Mouse (Mus musculus) embryonic fibroblast, embryonic 13.5 days (primary cell): ENCODE measurements around the gene Ankrd23.

Source experiments
- CTCF ChIP-seq: IDR thresholded peaks from 2 replicates; pipeline ENCODE4 v1.5.1; 2011; ENCODE audit warnings: mild to moderate bottlenecking, control low read depth, low read length, moderate library complexity, borderline replicate concordance; ENCODE audit not compliant: insufficient read depth
- POLR2A ChIP-seq: IDR thresholded peaks from 2 replicates; pipeline ENCODE4 v1.6.1; 2011; ENCODE audit warnings: low read depth, mild to moderate bottlenecking, control low read depth, low read length, moderate library complexity

DNA sequence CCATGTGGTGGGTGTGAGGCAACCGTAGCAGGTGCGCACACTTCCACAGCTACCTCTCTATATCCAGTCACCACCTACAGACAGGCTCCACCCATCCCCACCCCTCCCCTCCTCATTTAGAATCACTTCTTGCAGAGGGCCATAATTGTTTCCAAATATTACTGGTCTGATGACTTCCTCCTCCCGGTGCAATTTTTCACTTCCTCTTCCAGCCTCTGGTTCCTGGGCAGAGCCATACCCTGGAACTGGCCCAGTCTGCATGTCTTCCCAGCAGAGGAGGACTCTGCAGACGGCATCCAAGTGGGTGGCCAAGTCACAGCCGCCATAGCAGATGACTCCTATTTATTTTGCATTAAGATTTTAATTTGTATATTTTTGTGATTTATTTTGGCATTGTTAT, 28.4 kb downstream of the Ankrd23 start:
- no peak for TF ChIP-seq POLR2A
- no peak for TF ChIP-seq CTCF
